Mouse (Mus musculus): ENCODE measurements around the gene Nkap.
"Not testable (repeated sequence)": the region's sequence is repeated elsewhere in the genome, so short reads cannot be mapped to it uniquely, and the experiment has no call there.

Gene Nkap

DNA sequence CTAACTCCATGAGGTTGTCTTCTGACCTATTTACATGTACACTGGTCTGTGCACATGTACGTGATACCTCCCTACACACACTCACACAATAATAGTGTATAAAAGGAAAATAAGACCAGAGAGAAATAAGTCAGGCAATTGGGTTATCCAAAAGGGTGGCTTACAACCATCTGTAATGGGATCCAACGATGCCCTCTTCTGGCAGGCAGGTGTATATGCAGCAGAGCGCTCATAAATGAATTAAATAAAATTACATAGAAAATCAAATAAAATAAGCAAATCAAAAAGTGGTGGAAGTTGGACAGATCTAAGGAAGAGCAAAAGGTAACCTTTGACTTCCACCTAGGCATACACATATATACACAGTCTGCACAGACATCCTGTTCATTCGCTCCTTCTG is 31.2 kb downstream of the Nkap start:
- DNase-seq (ENCODE audit: low spot score in 2 of 2): no peak

DNA sequence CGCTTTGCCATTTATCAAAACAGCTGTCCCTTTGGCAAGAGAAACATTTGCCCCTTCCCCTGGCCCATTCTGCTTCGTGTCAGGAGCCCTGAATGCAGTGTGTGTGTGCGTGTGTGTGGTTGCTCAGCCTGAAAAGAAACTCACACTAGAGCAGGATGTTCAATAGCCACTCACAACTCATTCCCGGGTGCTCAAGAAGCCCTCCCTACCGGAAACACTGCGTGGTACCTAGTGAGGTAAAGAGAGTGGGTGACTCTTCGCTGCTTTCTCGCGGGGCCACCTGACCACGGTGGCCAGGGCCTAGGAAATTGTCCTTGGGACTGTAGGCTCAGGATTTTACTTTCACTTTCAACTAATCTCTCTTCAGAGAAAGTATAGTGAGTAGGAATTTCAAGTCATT is 34.6 kb downstream of the Nkap start:
- DNase-seq (ENCODE audit: low spot score in 2 of 2): no peak

DNA sequence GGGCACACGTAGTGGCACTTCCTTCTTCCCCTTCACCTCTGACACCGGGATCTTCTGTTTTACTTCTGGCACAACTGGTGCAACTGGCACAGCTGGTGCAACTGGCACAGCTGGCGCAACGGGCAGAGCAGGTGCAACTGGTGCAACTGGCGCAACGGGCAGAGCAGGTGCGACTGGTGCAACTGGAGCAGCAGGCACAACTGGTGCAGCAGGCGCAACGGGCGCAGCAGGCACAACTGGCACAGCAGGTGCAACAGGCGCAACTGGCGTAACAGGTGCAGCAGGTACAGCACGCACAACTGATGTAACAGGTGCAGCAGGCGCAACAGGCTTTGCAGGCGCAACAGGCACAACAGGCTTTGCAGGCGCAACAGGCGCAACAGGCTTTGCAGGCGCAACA is 36.5 kb downstream of the Nkap start:
- no peak for DNase-seq (ENCODE audit: low spot score in 2 of 2)

DNA sequence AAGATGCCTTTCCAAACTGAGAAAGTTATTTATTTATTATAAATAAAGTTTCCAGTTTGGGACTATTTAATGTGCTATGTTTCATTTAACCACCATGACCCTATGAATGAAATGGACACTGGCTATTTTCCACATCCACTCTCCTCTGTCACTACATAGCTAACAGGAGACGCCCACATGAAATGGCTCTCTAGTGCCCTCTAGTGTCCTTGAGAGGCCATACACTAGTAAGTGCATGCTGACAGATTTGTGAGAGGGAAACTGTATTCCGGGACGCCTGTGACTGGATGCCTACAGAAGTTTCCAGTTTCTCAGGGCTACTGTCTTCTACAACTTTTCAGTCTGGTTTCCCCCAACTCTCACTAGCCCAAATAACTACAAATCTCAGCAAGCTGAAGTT is 40.5 kb downstream of the Nkap start:
- no peak for DNase-seq (ENCODE audit: low spot score in 2 of 2)

DNA sequence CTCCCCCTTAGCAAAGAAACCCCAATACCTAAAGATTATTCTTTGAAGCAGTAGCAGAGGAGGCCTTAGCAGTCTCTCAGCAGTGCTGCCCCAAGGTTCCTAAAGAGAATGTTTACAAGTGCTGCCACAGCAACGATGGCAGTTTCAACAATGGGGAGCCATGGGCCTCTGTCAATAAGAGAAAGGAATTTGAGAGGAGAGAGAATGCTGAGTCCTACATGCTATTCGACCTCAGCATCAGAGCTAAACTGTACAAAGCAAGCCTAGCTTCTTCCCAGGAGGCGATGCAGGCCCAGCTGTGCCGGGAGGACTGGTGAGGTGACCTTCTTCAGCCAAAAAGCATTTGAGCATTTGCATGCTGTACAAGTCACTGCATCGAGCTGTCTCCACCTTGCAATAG is 42.1 kb downstream of the Nkap start, which contains the start of gene Akap14:
Akap14 (minus strand) TSS at position 101 of the 400 bp plus-strand sequence.
- no peak for DNase-seq (ENCODE audit: low spot score in 2 of 2)

DNA sequence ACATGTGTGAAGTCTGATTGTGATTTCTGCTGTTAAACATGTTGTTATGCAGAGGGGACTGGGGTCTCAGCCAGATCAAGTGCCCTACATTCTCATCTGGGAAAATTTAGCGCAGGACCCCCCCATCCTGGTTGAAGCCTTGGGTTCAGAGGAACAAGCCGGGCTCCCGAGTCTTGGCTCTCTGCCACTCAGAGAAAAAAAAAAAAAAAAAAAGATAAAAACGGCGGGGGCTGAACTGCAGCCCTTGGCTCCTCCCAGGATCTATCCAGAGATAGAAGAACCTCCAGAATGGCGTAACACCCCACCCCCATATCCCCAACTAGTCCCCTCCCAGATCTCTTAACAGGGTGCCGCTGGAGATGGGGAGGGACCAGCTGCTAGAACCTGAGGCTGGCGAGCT is 57.8 kb downstream of the Nkap start:
- not testable (repeated sequence) for DNase-seq (ENCODE audit: low spot score in 2 of 2)

DNA sequence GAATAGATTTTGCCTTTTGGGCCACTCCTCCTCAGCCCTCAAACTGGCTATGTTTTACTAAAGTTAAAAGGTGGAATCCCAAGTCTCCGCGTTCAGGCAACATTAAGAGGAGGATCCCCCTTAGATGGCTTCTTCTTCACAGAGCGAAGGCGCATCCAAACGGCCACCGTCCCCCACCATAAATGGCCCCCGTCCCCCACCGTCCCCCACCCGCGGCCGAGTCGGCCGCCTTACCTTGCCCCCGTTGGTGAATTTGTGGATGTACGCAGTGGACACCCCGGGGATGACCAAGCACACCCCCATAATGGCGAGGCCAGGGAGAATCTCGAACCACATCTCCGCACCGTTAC is 64.1 kb downstream of the Nkap start:
- DNase-seq (ENCODE audit: low spot score in 2 of 2): no peak

DNA sequence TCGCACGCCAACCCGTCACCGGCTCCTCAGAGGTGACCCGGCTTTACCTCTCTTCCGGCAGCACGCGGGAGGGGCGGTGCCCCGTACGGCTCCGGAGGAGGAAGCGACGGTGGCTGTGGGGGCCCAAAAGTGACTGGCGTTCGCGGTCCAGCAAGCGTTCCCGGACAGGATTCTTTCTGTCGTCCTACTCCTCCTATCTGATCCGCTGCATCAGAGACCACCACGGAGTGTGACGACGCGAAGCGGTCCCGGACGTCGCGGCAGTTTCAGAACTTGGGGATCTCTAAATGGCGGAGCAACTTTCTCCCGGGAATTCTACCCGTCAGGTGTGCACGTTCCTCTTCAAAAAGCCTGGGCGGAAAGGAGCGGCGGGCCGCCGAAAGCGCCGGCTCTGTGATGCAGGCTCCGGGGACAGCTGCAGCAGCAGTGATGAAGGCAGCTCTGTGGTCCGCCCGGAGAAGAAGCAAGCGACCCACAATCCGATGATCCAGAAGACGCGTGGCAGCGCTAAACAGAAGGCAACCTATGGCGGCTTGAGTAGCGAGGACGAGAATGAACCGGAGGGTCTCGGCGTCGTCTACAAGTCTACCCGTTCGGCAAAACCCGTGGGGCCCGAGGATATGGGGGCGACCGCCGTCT is 64.6 kb downstream of the Nkap start, which contains the start of the genes Ndufa1 and Rnf113a1:
Ndufa1 (minus strand) TSS at position 59 of the 639 bp plus-strand sequence.
Rnf113a1 (plus strand) TSS at position 141 of the 639 bp plus-strand sequence.
- DNase-seq (ENCODE audit: low spot score in 2 of 2): peak; percentile 60 to 68

DNA sequence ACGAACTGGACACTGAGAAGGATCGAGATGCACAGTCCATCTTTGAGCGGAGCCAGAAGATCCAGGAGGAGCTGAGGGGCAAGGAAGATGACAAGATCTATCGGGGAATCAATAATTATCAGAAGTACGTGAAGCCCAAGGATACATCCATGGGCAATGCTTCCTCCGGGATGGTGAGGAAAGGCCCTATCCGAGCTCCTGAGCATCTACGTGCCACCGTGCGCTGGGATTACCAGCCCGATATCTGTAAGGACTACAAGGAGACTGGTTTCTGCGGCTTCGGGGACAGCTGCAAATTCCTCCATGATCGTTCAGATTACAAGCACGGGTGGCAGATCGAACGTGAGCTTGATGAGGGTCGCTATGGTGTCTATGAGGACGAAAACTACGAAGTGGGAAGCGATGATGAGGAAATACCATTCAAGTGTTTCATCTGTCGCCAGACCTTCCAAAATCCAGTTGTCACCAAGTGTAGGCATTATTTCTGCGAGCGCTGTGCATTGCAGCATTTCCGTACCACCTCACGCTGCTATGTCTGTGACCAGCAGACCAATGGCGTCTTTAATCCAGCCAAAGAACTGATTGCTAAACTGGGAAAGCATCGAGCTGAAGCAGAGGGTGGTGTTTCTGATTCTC is 65.3 kb downstream of the Nkap start:
- peak in 1 of 2 experiments; percentile 12 for DNase-seq (ENCODE audit: low spot score in 2 of 2)

DNA sequence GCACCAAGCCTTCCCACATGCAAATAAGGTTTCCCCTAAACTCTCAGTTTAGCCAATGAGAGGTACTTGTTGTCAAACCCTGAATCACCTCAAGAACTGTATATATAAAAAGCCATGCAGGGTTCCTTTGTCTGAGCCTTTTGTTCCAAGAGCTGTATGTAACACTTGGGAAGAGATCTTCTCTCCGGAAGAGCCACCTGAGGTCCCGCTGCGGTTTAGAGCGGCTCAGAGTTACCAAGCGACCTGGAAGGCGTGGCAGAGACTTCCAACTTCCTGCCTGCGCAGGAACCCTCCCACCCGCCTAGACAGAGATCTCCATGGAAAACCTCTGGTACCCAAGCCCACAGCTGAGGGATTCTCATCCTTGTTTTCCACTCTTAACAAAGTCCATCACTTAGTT is 72.1 kb downstream of the Nkap start:
- DNase-seq (ENCODE audit: low spot score in 2 of 2): no peak

Data from frontal cortex, postnatal 14 days (tissue).